Mouse (Mus musculus): Measurements from ENCODE around the gene Gm20388.

The Gm20388 gene

DNA sequence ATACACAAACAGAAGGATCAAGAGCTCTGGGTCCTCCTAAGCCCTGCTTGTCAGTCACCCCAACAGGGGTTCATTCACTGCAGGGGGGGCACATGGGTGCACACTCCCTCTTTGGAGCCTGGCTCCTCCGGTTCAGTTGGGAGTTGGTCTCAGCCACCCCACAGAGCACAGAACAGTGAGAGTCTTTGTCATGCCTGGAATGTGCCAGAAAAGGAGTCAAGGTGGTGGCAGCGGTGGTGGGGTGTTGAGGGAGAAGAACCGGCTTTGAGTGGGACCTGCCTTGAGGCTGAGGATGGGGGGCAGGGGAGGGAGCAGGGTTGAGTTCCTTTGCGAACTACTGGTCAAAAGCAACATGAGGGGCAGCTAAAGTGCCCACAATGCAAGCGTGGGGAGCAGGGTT lies 719.4 kb downstream of the Gm20388 start:
- DNase-seq (ENCODE audit: low read depth, low spot score): peak; percentile 55

DNA sequence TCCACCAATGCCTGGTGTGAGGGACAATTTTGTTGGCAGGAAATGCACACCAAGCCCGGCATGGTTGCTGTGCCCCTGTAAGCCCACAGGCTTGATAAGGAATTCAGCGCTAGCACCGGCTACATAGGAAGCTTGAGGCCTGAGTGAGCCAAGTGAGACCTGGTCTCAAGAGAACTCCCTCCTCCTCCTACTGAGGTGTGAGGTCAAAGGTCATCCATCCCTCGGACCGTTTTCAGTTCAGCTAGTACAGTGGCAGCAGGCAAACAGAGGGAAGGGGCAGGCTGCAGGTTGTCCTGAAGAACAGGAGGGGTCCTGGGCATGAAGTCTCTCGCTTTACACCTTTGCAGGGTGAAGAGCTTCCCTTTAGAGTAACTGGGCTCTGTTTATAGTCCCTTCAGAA lies 720.2 kb downstream of the Gm20388 start:
- peak; percentile 71 for DNase-seq (ENCODE audit: low read depth, low spot score)

DNA sequence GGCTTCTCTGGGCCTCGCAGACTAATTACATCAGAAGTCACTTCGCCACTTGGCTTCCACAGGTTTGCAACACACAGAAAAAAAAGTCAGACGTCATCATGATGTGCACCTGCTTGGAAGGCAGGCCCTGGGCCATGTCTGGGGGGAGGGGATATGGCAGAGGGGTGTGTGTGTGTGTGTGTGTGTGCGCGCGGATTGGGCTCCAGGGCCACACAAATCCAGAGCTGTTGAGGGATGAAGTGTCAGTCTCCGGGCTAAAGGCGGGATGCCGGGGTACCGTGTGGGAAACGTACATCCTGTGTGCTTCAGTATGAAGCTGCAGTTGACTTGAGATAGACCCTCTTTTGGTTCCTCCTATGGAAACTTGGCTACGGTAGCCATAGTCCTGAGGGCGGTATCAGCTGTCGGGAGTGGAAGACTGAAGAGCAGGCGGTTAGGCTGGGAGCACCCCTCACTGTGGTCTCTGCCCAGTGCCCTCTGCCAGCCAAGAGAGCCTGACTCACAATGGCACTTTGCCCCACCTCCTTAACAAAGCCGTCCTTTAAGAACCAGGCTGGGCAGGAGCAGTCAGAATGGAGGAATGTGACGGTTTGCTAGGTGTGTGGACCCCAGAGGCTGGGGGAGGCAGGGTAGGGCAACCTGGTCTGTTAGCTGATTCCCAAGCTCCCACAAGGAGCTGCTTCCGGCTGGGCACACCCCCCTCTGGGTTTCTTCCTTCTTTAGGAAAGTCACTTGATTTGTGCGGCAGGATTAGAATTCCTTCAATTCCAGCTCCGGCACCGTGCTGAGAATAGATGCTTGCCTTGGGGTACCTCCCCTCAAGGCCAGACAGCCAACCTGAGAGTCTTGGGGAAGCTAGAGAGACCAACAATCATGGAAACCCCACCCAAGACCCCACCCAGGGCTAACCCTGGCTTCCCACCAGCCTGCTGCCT lies 721.1 kb downstream of the Gm20388 start:
- DNase-seq (ENCODE audit: low read depth, low spot score): peak; percentile 96

DNA sequence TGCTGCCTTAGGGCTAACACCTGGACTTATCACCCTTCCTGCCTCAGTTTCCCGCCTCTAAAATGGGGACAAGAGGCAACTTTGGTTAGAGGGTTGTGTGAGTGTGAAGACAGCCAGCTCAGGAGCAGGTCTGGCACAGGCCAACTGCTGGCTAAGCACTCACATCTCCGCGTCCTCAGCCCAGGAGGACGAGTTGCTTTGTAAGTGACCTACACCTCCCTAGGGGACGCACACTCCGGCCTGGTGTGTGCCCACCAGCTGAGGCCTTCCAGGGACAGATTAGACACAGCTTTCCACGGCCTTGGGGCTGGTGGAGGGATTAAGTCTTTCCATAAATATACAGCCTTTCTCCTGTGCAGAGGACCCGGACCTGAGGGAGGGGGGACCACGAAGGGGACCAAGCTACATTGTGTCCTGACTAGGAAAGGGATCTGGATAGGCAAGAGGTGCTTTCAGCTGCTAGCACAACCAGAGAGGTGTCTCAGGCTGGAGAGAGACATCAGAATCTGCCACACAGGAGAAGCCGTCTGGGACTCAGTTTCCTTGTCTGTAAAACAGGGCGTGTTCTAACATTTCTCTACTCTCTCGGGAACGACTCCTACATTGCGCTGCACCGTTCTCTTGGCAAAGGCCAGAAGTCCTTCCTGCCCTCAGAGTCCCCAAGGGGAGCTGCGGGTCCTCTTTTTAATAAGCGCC lies 722.5 kb downstream of the Gm20388 start:
- no peak for DNase-seq (ENCODE audit: low read depth, low spot score)

DNA sequence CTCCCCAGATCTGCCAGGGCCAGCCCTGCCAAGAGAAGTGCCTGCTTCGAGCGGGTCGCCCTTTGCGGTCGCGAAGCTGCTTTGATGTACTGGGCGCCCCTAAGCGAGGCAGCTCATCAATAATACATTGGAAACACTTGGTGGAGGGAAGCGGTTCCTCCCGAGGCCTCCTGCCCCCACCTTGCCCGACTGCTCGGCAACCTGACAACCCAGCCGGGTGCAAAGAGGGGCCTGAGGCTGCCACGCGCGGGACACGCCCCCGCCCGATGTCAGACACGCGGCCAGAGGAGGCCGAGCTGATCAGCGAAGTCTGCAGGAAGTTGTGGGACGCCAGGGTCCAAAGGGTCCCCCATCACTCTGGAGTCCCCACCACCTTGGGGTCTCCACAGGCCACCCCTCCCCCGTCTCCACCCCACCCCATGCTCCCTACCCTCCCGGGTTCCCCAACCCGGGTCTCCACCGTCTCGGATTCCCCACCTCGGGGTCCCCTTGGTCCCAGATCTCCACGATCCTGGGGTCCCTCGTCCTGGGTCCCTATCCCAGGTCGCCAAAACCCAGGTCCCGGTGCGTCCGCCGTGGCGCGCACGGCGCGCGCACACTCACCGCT lies 723.1 kb downstream of the Gm20388 start:
- DNase-seq (ENCODE audit: low read depth, low spot score): peak; percentile 72

DNA sequence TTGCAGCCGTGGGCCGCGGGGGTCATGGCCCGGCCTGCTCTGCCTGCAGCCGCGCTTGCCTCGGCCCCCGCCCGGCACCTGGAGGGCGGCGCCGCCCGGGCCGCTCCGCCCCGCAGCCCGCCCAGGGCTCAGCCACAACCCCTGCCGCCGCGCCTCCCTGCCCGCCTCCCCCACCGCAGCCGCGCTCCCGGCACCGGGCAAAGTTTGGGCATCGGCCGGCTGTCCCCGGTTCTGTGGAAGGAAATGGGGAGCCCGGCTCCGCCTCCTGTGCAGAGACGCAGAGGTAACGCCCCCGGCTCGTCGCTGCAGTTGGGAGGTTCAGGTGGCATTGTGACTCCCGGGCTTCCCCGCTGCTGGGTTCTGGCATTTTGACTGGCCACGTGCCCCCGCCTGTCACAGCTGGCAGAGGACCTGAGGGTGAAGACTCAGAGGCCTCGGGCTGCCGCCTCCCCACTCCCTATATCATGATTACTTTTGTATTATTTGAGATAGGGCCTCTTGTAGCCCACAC lies 723.7 kb downstream of the Gm20388 start:
- no peak for DNase-seq (ENCODE audit: low read depth, low spot score)

DNA sequence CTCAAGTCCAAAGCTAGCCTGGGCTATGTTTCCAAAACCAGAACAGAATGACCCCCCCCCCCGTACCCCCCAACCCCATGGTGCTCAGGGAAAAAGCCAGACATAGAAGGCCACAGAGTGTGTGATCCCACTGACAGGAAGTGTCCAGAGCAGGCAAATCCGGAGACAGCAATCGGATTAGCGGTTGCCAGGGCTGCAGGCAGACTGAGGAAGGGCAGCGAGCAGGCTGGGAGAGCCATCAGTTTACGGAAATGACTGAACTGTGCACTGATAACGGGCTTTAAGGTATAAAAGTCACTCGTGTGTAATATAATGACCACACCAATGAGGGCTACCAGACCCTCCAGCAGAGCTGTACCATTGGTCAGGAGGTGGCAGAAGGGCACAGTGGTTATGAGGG lies 730.6 kb downstream of the Gm20388 start:
- no peak for DNase-seq (ENCODE audit: low read depth, low spot score)

DNA sequence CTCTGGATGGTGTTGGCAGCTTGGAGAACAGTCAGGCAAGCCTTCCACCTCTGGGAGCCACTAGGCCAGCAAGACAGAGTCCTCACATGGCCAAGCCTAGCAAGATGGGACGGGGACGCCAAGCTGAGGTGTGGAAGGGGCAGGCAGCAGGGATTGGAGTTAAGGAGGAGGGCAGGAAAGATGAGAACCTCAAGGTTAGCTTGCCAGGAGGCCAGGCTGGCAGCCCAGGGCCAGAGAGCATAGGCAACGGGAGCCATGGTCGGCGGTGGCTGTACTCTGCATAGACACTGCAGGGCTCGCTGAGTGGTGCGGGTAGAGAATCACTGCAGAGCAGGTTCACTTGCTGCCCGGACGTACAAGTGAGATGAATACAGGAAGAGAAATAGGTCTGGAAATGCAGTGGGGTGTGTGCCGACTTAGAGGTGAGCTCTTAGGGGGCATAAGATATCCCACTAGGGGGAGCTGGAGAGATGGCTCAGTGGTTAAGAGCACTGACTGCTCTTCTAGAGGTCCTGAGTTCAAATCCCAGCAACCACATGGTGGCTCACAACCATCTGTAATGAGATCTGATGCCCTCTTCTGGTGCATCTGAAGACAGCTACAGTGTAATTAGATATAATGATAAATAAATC lies 731.5 kb downstream of the Gm20388 start:
- peak; percentile 85 for DNase-seq (ENCODE audit: low read depth, low spot score)

DNA sequence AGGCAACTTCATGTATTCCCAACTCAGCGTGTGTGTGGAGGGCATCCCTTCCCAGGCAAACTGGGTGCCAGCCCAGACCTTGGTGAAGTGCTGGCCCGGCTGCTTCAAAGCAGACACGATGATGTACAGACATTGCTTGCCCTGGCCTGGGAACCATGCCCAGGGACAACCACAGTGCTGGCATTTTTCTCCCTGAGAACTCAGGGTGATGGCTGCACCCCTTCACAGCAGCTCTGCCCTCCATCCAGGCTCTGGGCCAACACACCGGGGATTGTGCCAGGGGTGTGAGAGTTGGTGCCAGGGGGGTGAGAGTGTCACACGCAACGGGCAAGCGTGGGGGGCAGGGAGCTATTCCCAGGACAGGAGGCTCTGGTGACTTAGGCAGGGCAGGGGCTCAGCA lies 734.0 kb downstream of the Gm20388 start:
- no peak for DNase-seq (ENCODE audit: low read depth, low spot score)

DNA sequence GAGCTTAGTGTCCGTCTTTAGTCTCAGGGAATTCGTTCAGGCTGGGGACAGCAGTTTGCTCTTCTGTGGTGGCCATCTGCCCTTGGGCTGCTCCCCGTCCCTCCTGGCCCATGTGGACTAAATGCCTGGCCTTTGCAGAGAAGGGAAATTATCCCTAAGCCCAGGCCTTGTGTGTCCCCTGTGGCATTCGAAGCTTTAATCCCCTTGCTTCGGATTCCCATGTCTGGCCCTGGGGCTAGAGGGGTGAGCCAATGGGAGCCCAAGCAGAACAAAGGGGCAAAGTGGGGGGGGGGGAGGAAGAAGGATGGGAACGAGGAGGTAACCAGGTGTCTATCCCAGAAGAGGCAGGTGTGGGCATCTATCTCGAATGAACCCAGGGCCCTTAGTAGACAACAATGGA lies 736.9 kb downstream of the Gm20388 start, which contains the start of gene 1190005I06Rik:
TSS of gene 1190005I06Rik (minus strand) at position 101 of the 400 bp plus-strand sequence.
- no peak for DNase-seq (ENCODE audit: low read depth, low spot score)

DNA sequence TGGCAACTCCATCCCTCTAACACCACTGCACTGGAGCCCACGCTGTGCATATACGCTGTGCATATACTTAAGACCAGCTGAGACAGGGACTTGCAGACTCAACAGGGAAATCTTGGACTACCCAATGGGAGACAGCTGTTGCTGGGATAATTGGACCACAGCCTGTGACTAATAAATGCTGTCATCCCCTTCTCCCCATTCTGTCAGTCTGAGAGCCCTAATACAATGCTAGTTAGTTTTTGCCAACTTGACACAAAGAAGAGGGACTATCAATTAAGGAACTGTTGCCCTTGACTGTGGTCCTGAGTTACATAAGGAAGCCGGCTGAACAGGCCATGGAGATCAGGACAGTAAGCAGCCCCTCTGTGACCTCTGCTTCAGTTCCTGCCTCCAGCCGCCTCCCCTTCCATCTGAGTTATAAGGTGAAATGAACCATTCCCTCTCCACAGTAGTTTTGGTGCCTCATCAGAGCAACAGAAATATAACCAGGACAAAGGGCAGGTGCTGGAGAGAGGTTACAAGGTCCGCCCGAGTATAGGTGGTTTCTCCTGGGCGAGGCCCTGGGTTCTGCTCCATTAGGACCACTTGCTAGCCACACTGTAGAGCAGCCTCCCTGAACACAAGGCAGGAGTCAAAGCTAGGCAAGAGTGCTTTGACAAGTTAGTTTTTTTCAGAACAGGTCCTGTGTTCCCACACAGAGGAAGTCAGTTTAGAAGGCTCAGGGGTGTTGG lies 745.8 kb downstream of the Gm20388 start:
- DNase-seq (ENCODE audit: low read depth, low spot score): no peak

DNA sequence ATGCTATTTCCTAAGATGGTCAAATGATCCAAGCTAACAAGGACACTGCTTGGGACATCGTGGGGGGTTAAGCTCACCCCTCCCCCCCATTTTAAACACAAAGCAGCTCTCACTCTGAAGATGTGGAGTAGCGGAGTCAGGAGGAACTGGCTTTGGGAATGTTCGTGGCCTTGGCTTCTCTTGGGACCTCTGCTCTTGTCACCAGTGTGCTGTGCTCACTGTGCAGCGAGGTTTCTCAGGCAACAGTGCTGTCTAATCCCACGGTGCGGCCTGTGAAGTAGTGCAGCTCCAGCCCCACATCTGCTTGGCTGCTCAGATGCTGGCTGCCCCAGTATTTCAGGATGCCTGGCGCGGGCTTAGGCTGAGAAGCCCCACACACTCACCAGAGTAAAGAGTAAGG lies 746.8 kb downstream of the Gm20388 start:
- DNase-seq (ENCODE audit: low read depth, low spot score): peak; percentile 50

DNA sequence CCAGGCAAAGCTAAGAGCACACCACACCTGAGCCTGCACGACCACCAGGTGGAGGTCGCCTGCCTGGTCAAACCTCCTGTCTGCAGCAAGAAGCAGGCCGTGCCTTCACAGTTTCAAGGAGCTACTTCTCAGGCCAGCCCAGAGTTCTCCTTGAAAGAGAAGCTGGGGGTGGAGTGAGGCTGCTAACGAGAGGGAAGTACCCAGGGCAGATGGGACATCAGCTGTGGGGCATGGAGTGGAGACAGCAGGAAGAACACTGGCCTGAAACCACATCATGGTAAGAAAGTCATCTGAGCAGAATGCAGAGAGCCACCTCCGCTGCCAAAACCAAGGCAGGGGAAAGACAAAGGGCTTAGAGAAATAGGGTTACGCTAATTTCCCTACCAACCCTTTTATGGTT lies 753.9 kb downstream of the Gm20388 start:
- no peak for DNase-seq (ENCODE audit: low read depth, low spot score)

DNA sequence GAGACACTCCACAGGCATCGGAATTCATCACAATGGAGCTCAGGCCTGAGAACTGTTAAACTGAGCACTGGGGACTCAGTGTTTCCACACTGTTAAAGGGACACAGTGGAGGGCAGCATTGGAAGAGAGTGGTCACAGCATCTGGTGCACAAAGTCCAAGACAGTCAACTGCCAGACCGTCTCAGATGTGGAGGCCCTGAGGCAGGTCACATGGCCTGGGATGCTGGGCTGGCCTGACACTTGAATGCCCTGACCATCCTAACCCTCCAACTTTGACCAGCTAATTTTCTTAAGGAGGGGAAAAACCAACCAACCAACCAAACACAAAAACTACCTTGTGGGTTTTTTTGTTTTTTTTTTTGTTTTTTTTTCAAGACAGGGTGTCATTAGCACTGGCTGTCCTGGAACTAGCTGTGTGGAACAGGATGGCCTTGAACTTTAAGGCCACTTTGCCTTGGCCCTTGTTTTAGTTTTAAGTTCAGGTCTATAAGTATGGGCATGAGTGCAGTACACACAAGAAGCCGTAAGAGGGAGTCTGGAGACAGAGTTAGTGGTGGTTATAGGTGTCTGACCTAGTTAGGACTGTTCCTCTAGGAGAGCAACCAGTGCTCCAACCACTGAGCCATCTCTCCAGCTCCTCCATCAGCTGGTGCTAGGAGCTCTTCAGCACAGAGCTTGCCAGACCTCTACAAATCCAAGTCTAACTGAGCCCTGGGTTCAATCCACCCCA lies 755.2 kb downstream of the Gm20388 start:
- peak; percentile 91 for DNase-seq (ENCODE audit: low read depth, low spot score)

DNA sequence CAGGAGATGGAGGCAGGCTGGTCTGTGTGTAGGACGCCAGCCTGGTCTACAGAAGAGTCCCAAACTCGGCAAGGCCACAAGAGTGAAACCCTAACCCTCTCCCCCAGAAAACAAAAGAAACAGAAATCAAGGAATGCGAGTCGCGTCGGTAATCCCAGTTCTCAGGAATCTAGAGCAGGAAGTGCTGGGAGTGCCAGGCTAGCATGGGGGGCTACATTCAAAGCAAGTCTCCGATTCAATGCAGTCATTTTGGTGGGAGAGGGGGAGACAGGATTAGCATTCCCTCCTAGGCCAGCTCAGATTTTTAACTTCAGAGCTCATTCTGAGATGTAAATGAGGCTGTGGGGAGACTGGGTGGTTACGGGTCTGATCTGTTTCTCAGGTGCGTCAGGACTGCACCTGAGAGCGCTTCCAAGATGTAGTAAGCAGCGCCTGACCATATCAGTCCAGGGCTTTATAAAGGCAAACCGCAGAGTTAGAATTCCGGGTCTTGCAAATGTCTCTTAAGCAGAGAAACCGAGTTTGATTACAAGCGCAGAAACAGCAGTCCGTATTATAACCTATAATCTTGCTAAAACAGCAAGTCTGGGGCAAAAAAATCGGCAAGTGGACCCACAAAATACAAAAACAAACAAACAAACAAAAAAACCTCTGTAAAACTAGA lies 756.3 kb downstream of the Gm20388 start:
- peak; percentile 80 for DNase-seq (ENCODE audit: low read depth, low spot score)

DNA sequence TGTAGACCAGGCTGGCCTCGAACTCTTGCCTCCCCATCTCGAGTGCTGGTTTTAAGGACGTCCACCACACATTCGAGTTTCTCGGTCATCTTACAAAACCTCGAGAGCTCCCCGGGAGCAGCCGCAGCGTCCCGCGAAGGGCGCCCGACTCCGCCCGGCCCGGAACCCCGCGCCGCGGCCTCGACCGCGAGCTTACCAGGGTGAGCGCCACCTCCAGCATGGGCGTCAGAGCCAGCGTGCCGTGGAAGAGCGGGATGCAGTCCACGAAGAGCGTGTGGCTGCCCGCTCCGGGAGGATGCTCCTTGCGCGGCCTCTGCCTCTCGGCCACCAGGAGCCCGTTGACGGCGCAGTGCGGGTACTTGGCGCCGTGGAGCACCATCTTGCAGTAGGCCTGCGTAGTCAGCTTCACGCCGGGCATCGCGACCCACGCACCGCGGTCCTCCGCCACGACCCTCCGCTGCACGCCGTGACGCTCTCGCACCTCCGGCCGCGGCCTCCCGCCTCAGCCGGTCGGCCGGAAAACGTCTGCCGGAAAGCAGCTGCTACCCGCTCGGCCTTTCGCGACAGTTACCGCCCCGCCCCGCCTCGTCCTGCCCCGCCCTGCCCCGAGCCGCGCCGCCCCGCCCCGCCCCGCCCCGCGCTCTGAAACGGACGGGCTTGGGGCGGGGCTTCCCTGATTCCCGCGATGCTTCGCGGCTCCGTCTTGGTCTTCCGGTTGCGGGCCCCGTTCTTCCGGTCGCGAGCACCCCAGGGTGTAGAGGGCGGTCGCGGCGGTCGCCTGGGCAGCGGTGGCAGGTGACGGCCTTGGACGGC lies 757.1 kb downstream of the Gm20388 start, which contains the start of the genes Gm27021 and Cox4i1:
TSS of gene Gm27021 (minus strand) at position 519 of the 813 bp plus-strand sequence.
TSS of gene Cox4i1 (plus strand) at position 662 of the 813 bp plus-strand sequence.
- DNase-seq (ENCODE audit: low read depth, low spot score): peak; percentile 91

DNA sequence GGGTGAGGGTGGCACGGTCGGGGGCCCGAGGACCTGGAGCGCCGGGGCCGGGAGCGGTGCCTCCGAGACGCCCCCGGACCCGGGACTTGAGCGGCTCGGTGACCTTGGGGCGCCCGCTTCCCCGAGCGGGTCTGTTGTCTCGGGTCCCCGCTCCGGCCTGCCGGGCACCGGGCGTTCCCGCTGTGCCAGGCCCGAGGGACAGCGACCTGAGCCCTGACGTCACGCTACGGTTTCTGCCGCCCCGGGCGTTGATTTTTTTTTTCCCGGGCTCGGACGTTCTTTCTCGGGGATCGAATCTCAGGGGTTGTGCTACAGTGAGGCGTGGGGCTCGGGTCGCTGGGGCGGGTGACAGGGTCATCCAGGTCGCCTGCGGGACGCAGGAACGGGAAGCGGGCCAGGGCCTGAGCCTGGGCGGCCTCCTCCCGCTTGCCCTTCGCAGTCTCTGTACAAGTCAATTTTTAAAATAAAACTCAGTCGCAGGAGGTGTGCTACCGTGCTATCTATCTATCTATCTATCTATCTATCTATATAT lies 757.8 kb downstream of the Gm20388 start, which contains the start of gene Emc8:
TSS of gene Emc8 (minus strand) at position 200 of the 532 bp plus-strand sequence.
- DNase-seq (ENCODE audit: low read depth, low spot score): no peak

DNA sequence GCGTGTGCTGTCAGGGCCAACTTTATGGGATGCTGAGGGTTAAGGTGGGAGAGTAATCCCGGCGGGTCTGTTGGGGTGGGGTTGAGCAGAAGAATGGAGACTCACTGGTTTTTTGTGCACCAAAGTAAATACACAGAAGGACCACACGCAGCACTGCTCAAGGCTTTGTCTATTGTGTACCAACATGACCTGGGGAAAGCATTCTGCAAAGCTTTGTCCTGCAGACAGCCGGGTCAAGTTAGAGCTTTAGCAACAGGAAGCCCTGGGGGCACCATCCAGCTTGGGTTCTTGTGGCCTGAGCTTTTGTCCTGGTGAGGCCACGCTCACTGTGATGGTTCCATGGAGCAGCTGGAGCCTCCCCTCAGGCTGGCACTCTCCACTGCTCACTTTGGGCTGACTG lies 761.1 kb downstream of the Gm20388 start:
- peak; percentile 75 for DNase-seq (ENCODE audit: low read depth, low spot score)

Data from ES-CJ7 (cell line).